Mouse (Mus musculus): ENCODE measurements around the gene Gm49395.

Gene Gm49395

GRCm38 (mm10) chr13:115050660-115051559 lies 50.8 kb downstream of the Gm49395 start:
- DNase-seq (ENCODE audit: low read depth) = no peak

DNA sequence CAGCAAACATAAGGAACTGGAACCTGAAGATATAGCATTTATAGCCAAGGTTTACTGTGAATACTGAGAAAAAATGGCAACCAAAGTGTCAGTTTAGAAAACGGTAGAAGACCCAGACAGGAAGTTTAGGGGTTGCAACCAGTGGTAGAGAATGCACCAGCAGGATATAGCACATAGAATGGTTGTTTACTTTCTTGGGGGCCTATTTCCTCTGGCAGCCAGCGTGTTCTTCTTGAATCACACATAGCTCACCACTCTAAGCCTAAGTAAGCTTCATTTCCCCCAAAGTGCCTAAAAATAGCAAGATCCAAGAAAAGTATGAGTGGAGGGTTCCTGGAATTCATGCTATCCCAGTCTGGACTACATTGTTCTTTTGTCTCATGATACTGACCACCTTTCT lies 59.1 kb downstream of the Gm49395 start:
- DNase-seq (ENCODE audit: low read depth) = no peak

DNA sequence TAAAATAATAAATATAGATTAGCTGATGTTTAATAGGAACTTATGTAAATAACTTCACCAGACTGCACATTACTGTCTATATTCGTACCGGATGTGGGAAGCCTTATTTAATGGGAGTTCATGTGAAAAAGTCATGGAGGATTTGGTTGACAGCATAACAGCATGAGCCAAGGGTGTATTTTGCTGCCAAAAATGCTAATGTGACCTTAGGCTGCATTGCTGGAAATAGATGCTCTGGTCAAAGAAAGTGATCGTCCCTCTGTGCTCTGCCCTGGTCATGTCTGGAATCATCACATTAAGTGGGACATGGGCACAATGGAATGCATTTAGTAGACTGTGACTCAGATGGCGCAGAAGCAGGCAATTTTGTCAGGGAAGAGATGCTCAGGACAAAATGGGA lies 64.4 kb downstream of the Gm49395 start:
- DNase-seq (ENCODE audit: low read depth) = no peak

- DNase-seq (ENCODE audit: low read depth) = no peak
These were observed 66.3 kb downstream of the Gm49395 start for GRCm38 (mm10) chr13:115035387-115035786.

DNA sequence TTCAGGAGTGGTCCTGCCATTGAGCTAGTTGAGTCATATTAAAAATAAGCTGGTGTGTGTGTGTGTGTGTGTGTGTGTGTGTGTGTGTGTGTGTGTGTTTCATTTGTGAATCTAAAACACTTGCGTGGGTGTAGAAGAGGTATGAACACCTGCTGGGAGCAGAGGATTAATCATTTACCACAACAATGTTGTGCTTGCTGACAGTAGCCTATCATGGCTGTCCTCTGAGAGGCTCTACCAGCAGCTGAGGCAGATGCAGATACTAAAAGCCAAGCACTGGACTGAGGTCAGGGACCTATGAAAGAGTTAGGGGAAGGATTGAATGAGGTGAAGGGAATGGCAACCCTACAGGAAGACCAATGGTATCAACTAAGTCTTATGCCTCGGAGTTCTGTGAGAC lies 68.6 kb downstream of the Gm49395 start:
- no peak for DNase-seq (ENCODE audit: low read depth)

- no peak for DNase-seq (ENCODE audit: low read depth)
These were observed 70.3 kb downstream of the Gm49395 start for GRCm38 (mm10) chr13:115031177-115032000.

- no peak for DNase-seq (ENCODE audit: low read depth)
These were observed 76.3 kb downstream of the Gm49395 start for GRCm38 (mm10) chr13:115025394-115025793.

DNA sequence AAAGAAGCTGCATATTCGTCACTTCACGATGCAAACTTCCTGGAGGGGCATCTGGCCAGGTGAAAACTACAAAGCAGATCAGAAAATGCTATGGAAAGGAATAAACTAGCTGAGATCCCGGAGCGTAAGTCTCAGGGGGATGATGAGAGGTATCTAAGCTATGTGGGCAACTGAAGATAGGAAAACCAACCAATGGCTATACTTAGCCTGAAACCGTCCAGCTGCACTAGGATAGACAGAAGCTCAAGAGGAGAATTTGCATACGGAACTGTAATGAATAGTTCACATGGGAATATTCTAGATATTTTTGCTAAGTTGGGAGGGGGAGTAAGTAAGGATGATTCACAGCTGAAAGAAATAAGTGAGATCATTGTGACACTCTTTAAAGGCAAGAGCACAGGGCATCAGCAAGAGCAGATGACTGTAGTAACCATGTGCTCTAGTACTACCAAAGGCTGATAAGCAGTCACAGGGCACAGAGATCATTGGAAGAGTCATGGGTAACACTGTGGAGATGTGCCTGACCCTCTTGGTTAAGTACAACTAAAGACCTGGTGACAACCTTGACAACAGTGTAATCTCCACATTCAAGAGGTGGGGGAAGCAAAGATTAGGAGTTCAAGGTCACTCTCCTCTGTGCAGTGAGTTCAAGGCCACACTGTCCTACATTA lies 79.5 kb downstream of the Gm49395 start:
- DNase-seq (ENCODE audit: low read depth) = no peak

- no peak for DNase-seq (ENCODE audit: low read depth)
These were observed 80.3 kb downstream of the Gm49395 start for GRCm38 (mm10) chr13:115021411-115021810.

DNA sequence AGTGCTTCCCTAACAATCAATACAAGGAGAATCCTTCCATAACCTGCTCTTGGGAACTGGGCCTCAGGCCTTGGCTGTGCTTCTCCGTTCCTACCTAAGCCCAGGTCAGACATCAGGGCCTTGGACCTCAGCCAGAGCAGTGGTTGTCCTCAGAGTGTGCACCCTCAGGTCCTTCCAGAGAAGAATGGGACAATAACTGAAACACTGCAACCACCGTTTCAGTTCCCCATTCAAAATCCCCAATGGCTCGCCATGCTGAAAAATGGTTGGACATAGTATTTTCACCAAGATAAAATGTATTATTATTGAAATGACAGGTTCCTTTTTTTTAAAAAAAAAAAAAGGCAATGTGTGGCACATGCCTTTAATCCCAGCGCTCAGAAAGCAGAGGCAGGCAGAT lies 81.0 kb downstream of the Gm49395 start:
- DNase-seq (ENCODE audit: low read depth) = no peak

- DNase-seq (ENCODE audit: low read depth) = no peak
These were observed 84.2 kb downstream of the Gm49395 start for GRCm38 (mm10) chr13:115017545-115017944.

DNA sequence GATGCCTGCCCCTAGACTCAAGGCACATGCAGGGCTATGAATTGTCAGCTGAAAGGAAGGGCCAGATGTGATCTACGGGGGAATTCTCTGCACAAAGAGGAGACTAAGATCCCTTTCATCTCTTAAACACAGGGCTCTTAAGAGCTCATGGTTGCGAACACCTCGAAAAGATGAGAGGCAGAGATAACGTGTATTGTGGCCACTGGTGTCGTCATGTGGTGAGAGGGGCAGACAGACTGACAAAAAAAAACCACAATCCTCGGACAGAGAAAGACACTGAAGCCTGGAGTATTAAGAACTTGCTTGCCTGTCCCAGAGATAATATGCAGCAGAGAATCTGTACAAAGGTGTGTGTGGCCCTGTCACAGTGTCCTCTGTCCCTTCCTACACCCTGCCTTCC lies 90.2 kb downstream of the Gm49395 start:
- no peak for DNase-seq (ENCODE audit: low read depth)

- no peak for DNase-seq (ENCODE audit: low read depth)
These were observed 95.4 kb downstream of the Gm49395 start for GRCm38 (mm10) chr13:115006213-115006835.

DNA sequence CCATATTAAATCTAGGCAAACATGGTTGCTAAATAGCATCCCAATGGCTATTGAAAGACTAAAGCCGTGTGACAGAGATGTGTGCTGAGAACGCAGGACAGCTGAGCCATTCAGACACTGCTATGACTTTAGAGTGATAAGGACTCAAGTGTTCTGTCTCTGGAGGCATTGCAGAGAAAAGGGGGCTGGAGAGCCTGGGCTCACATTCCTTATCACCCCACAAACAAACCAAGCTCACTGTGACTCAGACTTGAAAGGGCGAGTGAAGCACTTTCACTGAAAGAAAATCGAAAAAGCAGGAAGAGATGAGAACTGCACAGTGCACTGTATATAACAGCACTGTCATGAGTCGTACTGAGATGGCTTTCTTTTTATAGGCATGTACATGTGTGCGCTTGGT lies 96.4 kb downstream of the Gm49395 start:
- DNase-seq (ENCODE audit: low read depth) = no peak

GRCm38 (mm10) chr13:115003444-115004053 lies 98.2 kb downstream of the Gm49395 start:
- DNase-seq (ENCODE audit: low read depth) = no peak

GRCm38 (mm10) chr13:115002837-115003236 lies 98.9 kb downstream of the Gm49395 start:
- DNase-seq (ENCODE audit: low read depth) = no peak

- no peak for DNase-seq (ENCODE audit: low read depth)
These were observed 99.6 kb downstream of the Gm49395 start for GRCm38 (mm10) chr13:115002155-115002554.

- no peak for DNase-seq (ENCODE audit: low read depth)
These were observed 102.1 kb downstream of the Gm49395 start for GRCm38 (mm10) chr13:114999582-114999981.

DNA sequence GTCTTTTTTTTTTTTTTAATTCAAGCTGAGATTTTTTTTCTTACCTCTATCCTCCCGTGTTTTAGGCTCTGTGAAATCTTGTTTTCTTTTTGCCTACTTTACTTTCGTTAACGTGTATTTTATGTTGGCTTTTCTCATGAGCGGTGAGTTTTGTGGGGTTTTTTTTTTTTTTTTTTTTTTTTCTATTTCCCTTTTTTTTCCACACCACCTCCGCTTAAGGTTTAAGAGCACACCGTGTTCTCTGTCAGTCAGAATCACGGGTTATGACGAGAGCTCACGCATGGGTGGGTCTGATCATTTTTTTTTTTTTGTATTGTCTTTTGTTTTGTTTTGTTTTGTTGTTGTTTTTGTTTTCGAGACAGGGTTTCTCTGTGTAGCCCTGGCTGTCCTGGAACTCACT lies 103.6 kb downstream of the Gm49395 start:
- DNase-seq (ENCODE audit: low read depth) = no peak

GRCm38 (mm10) chr13:114992260-114993014 lies 109.3 kb downstream of the Gm49395 start:
- no peak for DNase-seq (ENCODE audit: low read depth)

- no peak for DNase-seq (ENCODE audit: low read depth)
These were observed 114.1 kb downstream of the Gm49395 start for GRCm38 (mm10) chr13:114987668-114988067.
